Mouse (Mus musculus): ENCODE data around the gene Gm7138. TPM values are rescaled to one million over a fixed set of nuclear protein-coding genes. Genes with fewer than 3 reads are reported as not detected.

The Gm7138 gene
- polyA plus RNA-seq, 1 experiment from 2014 or later: not detected

Other genes starting within 250 kb of the Gm7138 start
- gene Itgb2, start 246.7 kb downstream of the Gm7138 start, polyA plus RNA-seq (2018): 418 to 531 TPM (median 505 TPM) in 3 replicates
- gene Pttg1ip, start 195.2 kb downstream of the Gm7138 start, polyA plus RNA-seq (2018): 99.5 to 103 TPM (median 102 TPM) in 3 replicates
- 105 to 245 TPM (median 141 TPM) in 3 replicates for gene Sumo3, start 170.8 kb downstream of the Gm7138 start, polyA plus RNA-seq (2018)
- gene Gm49325, start 170.7 kb downstream of the Gm7138 start, polyA plus RNA-seq (2018): 3.3 TPM in 1 of 3 replicates, not detected in the others
- gene Ube2g2, start 154.7 kb downstream of the Gm7138 start, polyA plus RNA-seq (2018): 50.6 to 63.6 TPM (median 52.1 TPM) in 3 replicates
- gene Tspear, start 90.4 kb downstream of the Gm7138 start, polyA plus RNA-seq (2018): not detected in 3 replicates
- not detected in 3 replicates for gene Gm19402, start 86.2 kb downstream of the Gm7138 start, polyA plus RNA-seq (2018)
- gene Gm9508, start 79.7 kb downstream of the Gm7138 start, polyA plus RNA-seq (2018): not detected in 3 replicates
- not detected in 3 replicates for gene Gm10272, start 70.3 kb downstream of the Gm7138 start, polyA plus RNA-seq (2018)
- not detected in 3 replicates for gene Gm10024, start 65.5 kb downstream of the Gm7138 start, polyA plus RNA-seq (2018)
- gene Gm10142, start 61.1 kb downstream of the Gm7138 start, polyA plus RNA-seq (2018): not detected in 3 replicates
- not detected in 3 replicates for gene Krtap12-1, start 56.3 kb downstream of the Gm7138 start, polyA plus RNA-seq (2018)
- not detected in 3 replicates for gene Gm10100, start 50.5 kb downstream of the Gm7138 start, polyA plus RNA-seq (2018)
- not detected in 3 replicates for gene Gm18596, start 34.3 kb downstream of the Gm7138 start, polyA plus RNA-seq (2018)
- not detected in 3 replicates for gene Gm9736, start 25.6 kb downstream of the Gm7138 start, polyA plus RNA-seq (2018)
- gene Gm3233, start 17.3 kb downstream of the Gm7138 start, polyA plus RNA-seq (2018): not detected in 3 replicates
- not detected in 3 replicates for gene Gm3238, start 5.6 kb downstream of the Gm7138 start, polyA plus RNA-seq (2018)
- not detected in 3 replicates for gene Gm3250, start 5.6 kb upstream of the Gm7138 start, polyA plus RNA-seq (2018)
- not detected in 3 replicates for gene Gm7137, start 11.3 kb upstream of the Gm7138 start, polyA plus RNA-seq (2018)
- gene Gm9639, start 18.1 kb upstream of the Gm7138 start, polyA plus RNA-seq (2018): not detected in 3 replicates
- gene Gm19668, start 22.2 kb upstream of the Gm7138 start, polyA plus RNA-seq (2018): not detected in 3 replicates
- gene Gm9507, start 34.9 kb upstream of the Gm7138 start, polyA plus RNA-seq (2018): not detected in 3 replicates
- gene Gm2696, start 37.7 kb upstream of the Gm7138 start, polyA plus RNA-seq (2018): not detected in 3 replicates
- not detected in 3 replicates for gene Krtap10-4, start 50.2 kb upstream of the Gm7138 start, polyA plus RNA-seq (2018)
- not detected in 3 replicates for gene Krtap10-10, start 59.0 kb upstream of the Gm7138 start, polyA plus RNA-seq (2018)
- gene Gm36176, start 69.9 kb upstream of the Gm7138 start, polyA plus RNA-seq (2018): not detected in 3 replicates
- gene Gm10318, start 75.9 kb upstream of the Gm7138 start, polyA plus RNA-seq (2018): not detected in 3 replicates
- gene Gm3285, start 85.0 kb upstream of the Gm7138 start, polyA plus RNA-seq (2018): not detected in 3 replicates
- gene Lrrc3, start 125.6 kb upstream of the Gm7138 start, polyA plus RNA-seq (2018): 0.09 TPM in 1 of 3 replicates, not detected in the others
- gene Trpm2, start 193.6 kb upstream of the Gm7138 start, polyA plus RNA-seq (2018): 2.6 to 5.5 TPM (median 4.7 TPM) in 3 replicates
- gene 1810043G02Rik, start 201.6 kb upstream of the Gm7138 start, polyA plus RNA-seq (2018): 9.8 to 15.6 TPM (median 10.6 TPM) in 3 replicates
- 12.8 to 25.9 TPM (median 18.5 TPM) in 3 replicates for gene Pfkl, start 233.1 kb upstream of the Gm7138 start, polyA plus RNA-seq (2018)